Mouse (Mus musculus): ENCODE data around the gene Slc8a1.

Gene Slc8a1

DNA sequence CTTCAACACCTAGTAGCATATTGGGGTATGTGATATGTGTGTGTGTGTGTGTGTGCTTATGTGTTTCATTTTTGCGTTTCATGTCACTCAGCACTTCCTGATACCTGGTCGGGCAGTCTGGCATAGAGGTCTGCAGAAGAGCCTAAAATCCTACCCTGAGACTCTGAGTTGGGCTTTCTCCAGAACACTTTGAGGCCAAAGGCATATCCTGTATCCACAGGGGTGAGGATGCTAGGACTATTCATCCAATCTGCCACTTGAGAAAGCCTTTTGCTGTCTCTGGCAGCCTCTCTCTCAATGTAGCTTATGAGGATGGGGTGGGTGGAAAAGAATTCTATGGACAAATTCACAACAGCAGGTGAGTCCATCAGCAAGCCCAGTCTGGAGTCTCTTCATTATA is 234.1 kb downstream of the Slc8a1 start:
- DNase-seq (ENCODE audit: low spot score), result no peak

DNA sequence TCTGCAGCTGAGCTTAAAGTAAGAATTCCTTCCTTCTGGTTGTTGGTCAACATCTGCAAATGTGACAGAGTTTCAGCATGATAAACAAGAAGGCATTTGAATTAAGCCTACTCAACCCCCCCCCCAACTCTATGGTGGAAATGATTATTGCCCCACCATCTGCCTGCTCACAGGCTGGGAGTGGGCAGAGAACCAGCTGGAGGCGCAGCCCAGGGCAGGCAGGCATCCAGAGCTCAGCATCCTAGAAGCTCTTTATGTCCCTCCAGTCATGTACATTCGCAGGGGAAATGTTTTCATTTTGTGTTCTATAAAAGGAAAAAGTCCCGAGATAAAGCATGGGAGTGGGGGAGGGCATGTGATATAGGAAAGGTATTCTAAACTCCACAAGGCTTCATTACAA is 235.4 kb downstream of the Slc8a1 start:
- DNase-seq (ENCODE audit: low spot score), result no peak

DNA sequence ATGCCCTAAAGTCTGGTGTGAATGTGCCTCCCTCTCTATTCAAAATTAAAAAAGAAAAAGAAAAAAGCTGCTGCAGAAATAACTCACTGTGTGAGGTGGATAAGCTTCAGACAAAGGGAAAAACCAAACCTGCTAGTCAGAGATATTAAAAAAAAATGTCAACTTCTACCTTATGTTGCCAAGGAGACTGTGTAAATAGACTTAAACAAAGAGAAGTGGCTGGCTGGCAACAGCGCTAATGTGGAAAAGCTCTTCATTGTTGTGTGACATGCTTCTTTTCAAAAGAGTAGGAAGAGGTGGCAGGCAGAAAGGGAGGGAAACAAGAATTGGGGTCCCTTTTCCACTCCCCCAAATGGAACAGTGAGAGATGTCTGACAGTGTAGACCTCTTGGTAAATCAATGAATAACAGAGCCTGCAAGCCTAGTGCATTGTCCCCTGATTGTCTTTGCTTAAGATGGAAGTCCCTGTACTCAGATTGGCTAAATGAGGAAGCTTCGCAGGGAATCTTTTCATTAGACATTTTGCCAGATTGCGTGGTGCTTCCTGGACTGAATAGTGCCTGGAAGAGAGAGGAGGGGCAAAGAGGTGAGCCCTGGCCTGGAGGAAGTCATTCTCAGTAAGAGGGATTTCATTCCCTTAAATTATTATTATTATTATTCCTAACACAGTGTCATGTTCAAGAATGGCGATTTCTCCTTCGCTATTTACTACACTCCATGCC is 237.3 kb downstream of the Slc8a1 start:
- DNase-seq (ENCODE audit: low spot score), result no peak

GRCm38 (mm10) chr17:81497919-81498318 is 240.3 kb downstream of the Slc8a1 start:
- DNase-seq (ENCODE audit: low spot score), result no peak

DNA sequence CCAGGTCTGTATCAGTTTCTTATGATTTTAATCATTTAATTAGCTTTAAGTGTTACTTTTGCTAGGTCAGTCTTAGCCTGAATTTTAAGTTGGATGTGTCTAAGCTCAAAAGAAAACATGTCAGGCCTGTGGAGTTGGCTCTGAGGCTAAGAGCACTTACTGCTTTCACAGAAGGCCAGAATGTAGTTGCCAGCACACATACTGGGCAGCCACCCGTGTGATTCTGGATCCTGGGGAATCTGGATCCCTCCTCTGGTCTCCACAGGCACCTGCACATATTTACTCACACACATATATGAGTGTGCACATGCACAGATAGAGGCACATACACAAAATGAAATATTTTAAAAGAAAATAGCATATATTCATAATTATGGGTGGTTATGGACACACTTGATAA is 241.6 kb downstream of the Slc8a1 start:
- no peak for DNase-seq (ENCODE audit: low spot score)

GRCm38 (mm10) chr17:81492216-81492865 is 245.8 kb downstream of the Slc8a1 start:
- DNase-seq (ENCODE audit: low spot score), result no peak

DNA sequence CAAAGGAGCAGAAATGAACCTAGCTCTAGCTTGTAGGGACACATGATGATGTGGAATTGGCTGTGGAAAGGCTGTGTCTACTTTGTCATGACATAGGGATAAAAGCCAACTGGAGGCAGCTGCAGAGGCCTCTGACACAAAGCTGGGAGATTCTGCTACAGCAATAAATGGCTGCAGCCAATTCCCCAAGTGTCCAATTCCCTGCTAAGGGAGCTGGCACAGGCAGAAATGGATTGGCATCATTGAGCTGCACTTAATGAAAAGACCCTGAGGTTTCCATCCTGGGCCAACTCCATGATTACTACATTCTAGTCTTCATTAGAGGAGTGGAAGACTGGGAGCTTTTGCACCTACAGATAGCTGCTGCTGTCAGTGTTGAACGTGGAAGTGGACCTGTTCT is 251.8 kb downstream of the Slc8a1 start:
- no peak for DNase-seq (ENCODE audit: low spot score)

GRCm38 (mm10) chr17:81481843-81482490 is 256.2 kb downstream of the Slc8a1 start:
- DNase-seq (ENCODE audit: low spot score), result no peak

GRCm38 (mm10) chr17:81480351-81481161 is 257.6 kb downstream of the Slc8a1 start:
- DNase-seq (ENCODE audit: low spot score), result peak; percentile 79

- DNase-seq (ENCODE audit: low spot score), result no peak
Measured at GRCm38 (mm10) chr17:81479807-81480206, 258.4 kb downstream of the Slc8a1 start.

GRCm38 (mm10) chr17:81477420-81477819 is 260.8 kb downstream of the Slc8a1 start:
- DNase-seq (ENCODE audit: low spot score), result no peak

DNA sequence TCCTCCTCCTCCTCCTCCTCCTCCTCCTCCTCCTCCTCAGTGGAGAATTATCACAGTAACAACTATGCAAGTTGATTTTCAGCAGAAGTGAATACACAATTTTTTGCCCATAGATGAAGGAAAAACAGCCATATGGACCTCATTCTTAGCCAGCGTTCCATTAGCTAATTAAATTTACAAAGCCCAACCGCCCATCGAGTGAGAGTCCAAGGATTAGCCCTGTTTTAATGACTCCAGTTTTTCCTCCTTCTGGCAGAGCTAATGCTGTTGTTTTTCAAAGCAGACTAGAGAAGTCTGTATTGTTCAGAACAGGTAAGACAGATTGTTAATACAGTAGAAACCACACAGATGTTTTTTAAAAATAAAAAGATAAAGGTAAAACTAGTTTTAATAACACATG is 264.8 kb downstream of the Slc8a1 start:
- no peak for DNase-seq (ENCODE audit: low spot score)

GRCm38 (mm10) chr17:81468941-81469340 is 269.2 kb downstream of the Slc8a1 start:
- DNase-seq (ENCODE audit: low spot score), result no peak

- DNase-seq (ENCODE audit: low spot score), result no peak
Measured at GRCm38 (mm10) chr17:81459379-81459778, 278.8 kb downstream of the Slc8a1 start.

- no peak for DNase-seq (ENCODE audit: low spot score)
Measured at GRCm38 (mm10) chr17:81455977-81456376, 282.2 kb downstream of the Slc8a1 start.

DNA sequence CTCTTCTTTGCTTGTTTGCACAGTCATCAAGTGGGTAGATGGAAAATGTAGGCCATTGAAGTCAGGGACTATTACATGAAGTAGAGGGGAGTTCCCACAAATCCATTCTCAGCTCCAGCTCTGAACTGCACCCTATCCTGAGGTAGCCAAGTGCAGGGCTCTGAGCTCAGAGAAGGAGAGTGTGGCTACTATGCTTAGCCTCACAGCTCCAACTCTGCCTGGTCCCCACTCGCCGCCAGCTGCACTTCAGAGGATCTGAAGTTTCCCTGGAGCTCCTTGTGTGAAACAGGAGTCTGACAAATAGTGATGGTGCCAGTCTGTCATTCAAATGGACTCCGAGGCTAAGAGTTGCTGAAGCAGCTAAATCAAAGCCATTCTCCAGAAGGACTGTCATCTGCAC is 282.9 kb downstream of the Slc8a1 start:
- no peak for DNase-seq (ENCODE audit: low spot score)

DNA sequence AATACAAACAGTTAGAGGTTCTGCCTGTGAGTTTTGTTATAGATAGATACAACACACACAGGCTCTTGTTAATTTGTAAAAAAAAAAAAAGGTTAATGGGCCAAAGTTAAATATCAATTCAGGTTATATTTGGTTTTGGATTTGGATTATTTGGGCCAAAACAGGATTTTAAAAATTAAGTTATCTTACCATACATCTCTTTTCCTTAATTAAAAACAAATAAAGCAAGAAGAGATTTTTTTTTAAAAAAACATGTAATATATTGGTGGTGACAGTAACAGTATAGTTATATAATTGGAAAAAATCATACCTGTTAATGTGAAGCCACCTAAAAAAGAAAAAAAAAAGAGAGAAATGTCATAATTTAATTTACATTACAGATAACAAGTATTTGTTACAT is 296.7 kb downstream of the Slc8a1 start, which contains the start of gene Gm11096:
Gene Gm11096, plus strand, starts transcription at position 301 of the 400 bp plus-strand sequence.
- DNase-seq (ENCODE audit: low spot score), result no peak

DNA sequence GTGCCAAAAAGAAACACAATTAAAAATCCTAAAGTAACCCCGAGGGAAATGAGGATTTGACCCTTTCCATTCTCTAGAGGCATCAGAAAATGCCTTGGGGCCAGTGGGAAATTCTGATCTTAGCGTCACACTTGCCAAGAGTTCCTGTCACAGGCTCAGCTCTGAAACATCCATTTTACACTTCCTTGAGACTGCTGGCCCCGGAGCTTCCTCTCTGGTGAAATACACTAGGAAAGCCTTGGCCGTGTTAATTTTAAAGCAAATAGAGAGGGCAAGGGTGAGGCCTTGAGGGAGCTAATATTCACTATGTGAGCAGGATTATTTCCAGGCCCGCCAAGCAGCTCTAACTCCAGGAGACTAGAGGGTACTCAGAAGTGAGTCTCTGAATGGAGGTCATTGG is 305.0 kb downstream of the Slc8a1 start:
- DNase-seq (ENCODE audit: low spot score), result no peak

- no peak for DNase-seq (ENCODE audit: low spot score)
Measured at GRCm38 (mm10) chr17:81432733-81433132, 305.4 kb downstream of the Slc8a1 start.

DNA sequence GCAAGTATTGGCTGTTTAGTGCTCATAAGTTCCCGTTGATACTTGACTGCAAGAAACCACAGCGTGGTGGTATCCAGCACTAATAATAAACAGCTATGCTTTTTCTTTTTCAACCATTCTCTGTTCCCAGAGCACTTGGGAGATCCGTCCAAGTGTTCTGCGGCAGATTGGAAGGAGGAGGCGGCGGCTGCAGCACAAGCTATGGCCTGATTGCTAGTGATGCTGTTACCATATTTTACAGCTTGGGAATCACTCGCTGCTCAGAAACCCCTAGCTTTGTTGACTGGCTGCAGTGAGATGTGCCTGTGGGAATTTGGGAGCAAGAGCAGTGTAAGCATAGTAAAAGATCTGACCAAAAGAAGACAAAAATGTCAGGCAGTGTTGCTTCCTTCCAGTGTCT is 310.9 kb downstream of the Slc8a1 start:
- no peak for DNase-seq (ENCODE audit: low spot score)

DNA sequence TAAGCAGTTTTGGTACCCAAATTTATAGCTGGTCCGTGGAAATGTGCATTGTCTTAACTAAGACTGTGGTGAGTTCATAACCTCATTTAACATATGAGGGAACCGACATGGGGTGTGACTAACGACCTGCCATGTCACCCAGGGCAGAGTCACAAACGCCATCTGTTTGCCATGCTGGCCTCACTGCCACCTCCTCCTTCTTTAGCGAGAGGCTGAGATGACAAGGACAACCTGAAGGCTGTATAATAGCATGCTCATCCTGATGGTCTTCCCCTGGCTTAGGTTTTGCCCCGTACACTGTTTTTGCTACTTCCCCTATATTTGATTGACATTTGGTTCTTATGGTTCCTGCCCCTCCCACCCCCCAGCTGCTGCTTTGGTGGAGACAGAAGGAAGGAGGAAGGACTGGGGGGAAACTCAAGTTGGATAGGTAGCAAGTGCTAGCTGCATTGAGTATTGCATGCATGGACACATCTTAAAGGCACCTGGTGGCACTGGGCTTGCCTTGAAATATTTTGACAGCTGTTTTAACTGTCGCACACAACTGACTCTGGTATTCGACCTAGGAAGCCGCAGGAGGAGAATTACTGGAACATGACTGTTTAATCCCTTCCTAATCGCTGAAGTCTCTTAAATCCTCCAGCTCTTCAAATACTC is 313.8 kb downstream of the Slc8a1 start:
- DNase-seq (ENCODE audit: low spot score), result no peak

Measured in ovary, postnatal 36 days (tissue).